Mouse (Mus musculus): Measurements from ENCODE around the gene Srgap3.
"Not testable (repeated sequence)": the region's sequence is repeated elsewhere in the genome, so short reads cannot be mapped to it uniquely, and the experiment has no call there.

The Srgap3 gene

GRCm38 (mm10) chr6:112862465-112862864, 84.6 kb downstream of the Srgap3 start:
- DNase-seq (ENCODE audit: inconsistent age in 2 of 2, low spot score in 1 of 2) = no peak

DNA sequence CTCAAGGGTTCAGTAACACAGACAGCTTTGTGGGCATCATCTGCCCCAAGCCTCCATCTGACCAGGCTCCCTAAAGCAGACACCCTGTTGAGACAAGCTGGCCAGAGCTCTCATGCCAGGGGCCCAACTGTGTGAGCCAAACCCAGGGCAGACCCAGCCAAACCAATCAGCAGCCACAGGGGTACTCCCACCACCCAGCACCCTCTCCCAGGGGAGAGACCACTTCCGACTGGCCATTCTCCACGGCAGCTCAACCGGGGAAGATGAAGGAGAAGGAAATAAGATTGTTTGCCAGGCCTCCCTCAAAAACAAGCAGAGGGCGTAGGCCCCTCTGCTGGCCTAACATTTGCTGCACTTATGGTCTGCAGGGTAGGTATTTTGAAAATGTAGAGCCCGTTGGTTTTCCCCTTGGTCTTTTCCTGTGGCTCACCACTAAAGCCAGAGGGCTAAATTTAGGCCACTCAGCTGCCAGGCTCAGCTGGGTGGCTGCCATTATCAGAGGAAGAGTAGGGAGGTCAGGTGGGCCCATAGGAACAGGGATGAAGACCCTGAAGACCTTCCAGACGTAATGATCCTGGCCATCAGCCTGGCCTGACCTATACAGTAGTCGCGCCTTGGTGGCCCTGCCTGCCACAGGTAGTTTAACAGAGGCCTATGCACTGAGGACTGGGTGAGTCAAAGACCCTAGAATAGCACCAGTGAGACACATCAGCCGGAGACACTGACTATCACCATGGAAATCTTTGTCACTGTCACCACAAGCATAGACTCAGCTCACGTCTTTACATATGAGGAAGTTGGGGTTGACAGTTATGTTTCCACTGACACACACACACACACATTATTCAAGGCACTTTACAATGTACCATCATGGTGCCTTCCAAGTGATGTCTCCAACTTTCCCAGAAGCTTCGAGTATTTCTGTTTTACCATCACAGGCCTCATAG, 85.4 kb downstream of the Srgap3 start:
- no peak for DNase-seq (ENCODE audit: inconsistent age in 2 of 2, low spot score in 1 of 2)

- not testable (repeated sequence) for DNase-seq (ENCODE audit: inconsistent age in 2 of 2, low spot score in 1 of 2)
Observed at GRCm38 (mm10) chr6:112860290-112860689, 86.8 kb downstream of the Srgap3 start.

DNA sequence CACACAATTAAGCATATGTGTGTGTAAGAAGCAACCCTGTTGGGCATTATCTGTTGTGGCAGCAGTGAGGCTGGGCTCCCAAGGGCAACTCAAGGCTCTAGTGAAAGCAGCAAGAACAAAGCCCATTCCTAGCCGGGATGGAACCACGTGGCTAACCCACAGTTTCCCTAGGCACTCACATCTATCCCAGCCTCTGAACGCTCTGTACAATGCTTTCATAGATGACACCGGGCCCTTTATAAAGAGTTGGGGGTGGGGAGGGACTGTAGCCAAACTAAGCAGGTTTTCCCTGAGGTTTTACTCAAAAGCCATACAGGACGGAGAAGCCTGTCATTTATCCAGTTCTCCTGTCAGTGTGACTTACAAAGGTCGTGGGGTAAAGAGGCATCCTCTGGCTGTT, 90.0 kb downstream of the Srgap3 start:
- DNase-seq (ENCODE audit: inconsistent age in 2 of 2, low spot score in 1 of 2) = no peak

- DNase-seq (ENCODE audit: inconsistent age in 2 of 2, low spot score in 1 of 2) = no peak
Observed at GRCm38 (mm10) chr6:112855183-112855582, 91.9 kb downstream of the Srgap3 start.

GRCm38 (mm10) chr6:112852261-112853235, 94.5 kb downstream of the Srgap3 start:
- no peak for DNase-seq (ENCODE audit: inconsistent age in 2 of 2, low spot score in 1 of 2)

- no peak for DNase-seq (ENCODE audit: inconsistent age in 2 of 2, low spot score in 1 of 2)
Observed at GRCm38 (mm10) chr6:112850745-112851144, 96.3 kb downstream of the Srgap3 start.

GRCm38 (mm10) chr6:112848629-112849180, 98.4 kb downstream of the Srgap3 start:
- no peak for DNase-seq (ENCODE audit: inconsistent age in 2 of 2, low spot score in 1 of 2)

DNA sequence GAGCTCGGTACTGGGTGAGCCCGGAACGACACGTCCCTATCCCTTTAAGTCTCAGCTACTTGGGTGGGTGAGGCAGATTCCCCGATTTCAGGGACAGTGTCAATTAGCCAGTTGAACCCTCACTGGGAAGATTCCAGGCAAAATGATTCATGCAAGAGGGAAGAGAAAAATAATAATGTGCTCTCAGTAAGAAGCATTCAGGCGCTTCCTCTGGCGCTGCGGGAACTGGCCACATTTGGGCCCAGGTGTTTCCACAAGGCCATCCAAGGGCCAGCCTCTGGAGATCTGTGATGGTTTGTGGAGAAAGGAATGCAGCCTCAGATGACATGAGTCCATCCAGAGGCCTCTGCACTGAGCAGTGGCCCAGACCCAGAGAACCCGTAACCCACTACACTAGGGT, 100.2 kb downstream of the Srgap3 start:
- DNase-seq (ENCODE audit: inconsistent age in 2 of 2, low spot score in 1 of 2) = no peak

- peak; percentile 67 to 86 for DNase-seq (ENCODE audit: inconsistent age in 2 of 2, low spot score in 1 of 2)
Observed at GRCm38 (mm10) chr6:112842426-112842825, 104.6 kb downstream of the Srgap3 start.

DNA sequence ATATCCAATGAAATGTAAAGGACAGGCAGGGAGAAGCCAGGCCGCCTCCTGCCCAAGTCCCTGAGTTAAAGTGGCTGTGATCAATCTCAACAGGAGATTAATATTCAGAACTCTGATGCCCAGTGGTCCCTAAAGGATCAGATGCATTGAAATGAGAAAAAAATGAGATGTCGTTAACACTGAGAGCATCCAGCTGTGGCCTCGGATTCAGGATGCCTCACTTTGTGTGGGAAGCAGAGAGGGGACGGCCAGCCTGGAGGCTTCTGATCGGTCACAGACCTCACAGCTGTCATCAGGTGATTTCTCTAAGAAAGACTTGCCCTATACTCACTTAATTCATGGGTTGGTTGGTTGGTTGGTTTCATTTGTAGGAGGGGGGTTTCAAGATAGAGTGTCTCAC, 106.7 kb downstream of the Srgap3 start:
- DNase-seq (ENCODE audit: inconsistent age in 2 of 2, low spot score in 1 of 2) = no peak

DNA sequence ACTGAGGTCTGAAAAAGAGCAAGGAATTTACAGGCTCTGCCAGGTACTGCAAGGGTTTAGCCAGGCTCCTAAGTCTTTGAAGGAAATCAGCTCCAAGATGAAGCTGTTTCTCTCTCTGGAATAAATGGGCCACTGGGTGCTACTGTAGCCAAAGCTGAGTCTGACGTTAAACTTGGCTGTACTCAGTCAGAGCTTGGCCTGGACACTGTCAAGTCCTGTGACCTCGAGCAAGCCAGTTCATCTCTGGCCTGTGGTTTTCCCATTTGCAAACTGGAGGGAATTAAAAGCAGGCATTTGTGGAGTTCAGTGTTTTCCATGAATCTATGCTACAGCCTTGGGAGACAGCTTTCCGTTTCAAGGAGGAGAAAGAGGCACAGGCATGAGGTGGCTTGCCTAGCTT, 107.7 kb downstream of the Srgap3 start:
- peak; percentile 24 to 64 for DNase-seq (ENCODE audit: inconsistent age in 2 of 2, low spot score in 1 of 2)

GRCm38 (mm10) chr6:112838879-112839278, 108.2 kb downstream of the Srgap3 start:
- no peak for DNase-seq (ENCODE audit: inconsistent age in 2 of 2, low spot score in 1 of 2)

- DNase-seq (ENCODE audit: inconsistent age in 2 of 2, low spot score in 1 of 2) = no peak
Observed at GRCm38 (mm10) chr6:112836712-112837111, 110.4 kb downstream of the Srgap3 start.

GRCm38 (mm10) chr6:112835413-112835812, 111.7 kb downstream of the Srgap3 start:
- no peak for DNase-seq (ENCODE audit: inconsistent age in 2 of 2, low spot score in 1 of 2)

GRCm38 (mm10) chr6:112834430-112834829, 112.6 kb downstream of the Srgap3 start:
- DNase-seq (ENCODE audit: inconsistent age in 2 of 2, low spot score in 1 of 2) = no peak

GRCm38 (mm10) chr6:112833763-112834162, 113.3 kb downstream of the Srgap3 start:
- no peak for DNase-seq (ENCODE audit: inconsistent age in 2 of 2, low spot score in 1 of 2)

- no peak for DNase-seq (ENCODE audit: inconsistent age in 2 of 2, low spot score in 1 of 2)
Observed at GRCm38 (mm10) chr6:112829196-112829595, 117.9 kb downstream of the Srgap3 start.

- DNase-seq (ENCODE audit: inconsistent age in 2 of 2, low spot score in 1 of 2) = no peak
Observed at GRCm38 (mm10) chr6:112828420-112828819, 118.6 kb downstream of the Srgap3 start.

GRCm38 (mm10) chr6:112825657-112826056, 121.4 kb downstream of the Srgap3 start:
- no peak for DNase-seq (ENCODE audit: inconsistent age in 2 of 2, low spot score in 1 of 2)

- no peak for DNase-seq (ENCODE audit: inconsistent age in 2 of 2, low spot score in 1 of 2)
Observed at GRCm38 (mm10) chr6:112823096-112823495, 124.0 kb downstream of the Srgap3 start.

Data from adrenal gland, adult (tissue).